Mouse (Mus musculus) bone marrow macrophage, adult 2 months (primary cell): ENCODE measurements at regions not wholly inside any gene's neighbourhood (a gene's known extent, or its start where the extent isn't known, plus 50 kb on each side); places are given as distances from the start of the nearest gene placed in this dataset.

Source experiments
- CTCF ChIP-seq: IDR thresholded peaks from 2 replicates; pipeline ENCODE4 v1.5.1; 2012; ENCODE audit warnings: low read depth, mild to moderate bottlenecking, low read length, moderate library complexity
- POLR2A ChIP-seq: IDR thresholded peaks from 2 replicates; pipeline ENCODE4 v1.6.1; 2012; ENCODE audit warnings: mild to moderate bottlenecking, low read depth, low read length, borderline replicate concordance

DNA sequence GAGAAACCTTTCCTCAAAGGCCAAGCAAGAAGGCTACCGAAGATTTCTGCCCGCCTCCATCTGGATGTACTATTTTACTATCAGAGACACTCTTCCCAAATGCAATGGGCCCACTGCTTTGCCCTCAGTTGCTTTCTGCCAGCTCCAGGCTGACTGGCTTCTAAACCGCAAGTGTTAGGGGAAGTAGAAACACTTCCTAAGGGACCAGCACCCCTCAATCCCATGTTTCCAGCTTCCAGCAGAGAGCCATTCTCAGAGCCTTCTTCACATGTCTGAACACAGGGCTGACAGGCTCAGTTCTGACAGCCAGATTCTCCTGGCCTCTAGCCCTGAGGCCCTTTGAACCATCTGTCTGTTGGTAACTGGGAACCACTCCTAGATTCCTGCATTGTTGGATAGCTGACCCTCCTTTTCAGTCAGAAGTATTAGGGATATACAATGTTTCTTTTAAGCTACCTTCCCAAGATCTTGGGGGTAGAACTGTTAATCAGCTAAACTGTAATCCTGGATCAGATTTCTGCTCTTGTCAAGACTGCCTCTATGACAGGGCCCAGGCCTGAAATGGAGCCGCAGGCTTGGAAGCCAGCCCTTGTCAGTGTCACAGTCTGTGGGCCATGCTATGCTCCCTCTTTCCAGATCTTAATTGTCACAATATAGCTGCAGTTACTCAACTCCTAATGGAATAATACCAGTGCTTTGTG lies 355.8 kb downstream of the 1700129C05Rik start:
- no peak for TF ChIP-seq CTCF
- TF ChIP-seq POLR2A: no peak
